Mouse (Mus musculus): ENCODE results near the gene Ermard. TPM values are rescaled to one million over a fixed set of nuclear protein-coding genes. Genes with fewer than 3 reads are reported as not detected.
A peak's percentile ranks its signal among the peaks of the same experiment; 100 is the strongest.
"Not testable (repeated sequence)": the region's sequence is repeated elsewhere in the genome, so short reads cannot be mapped to it uniquely, and the experiment has no call there.

The Ermard gene
- 10 to 100 TPM; 22.9 to 29.4 TPM for total RNA-seq (2021)
- long read RNA-seq, experiment 1, partial matches to known transcripts, result 1 of 9 reads
- long read RNA-seq, experiment 1, other reads (novel, unspliced or antisense), result 7 of 9 reads
- long read RNA-seq, experiment 2, partial matches to known transcripts, result 6 of 16 reads
- long read RNA-seq, experiment 2, other reads (novel, unspliced or antisense), result 9 of 16 reads

DNA sequence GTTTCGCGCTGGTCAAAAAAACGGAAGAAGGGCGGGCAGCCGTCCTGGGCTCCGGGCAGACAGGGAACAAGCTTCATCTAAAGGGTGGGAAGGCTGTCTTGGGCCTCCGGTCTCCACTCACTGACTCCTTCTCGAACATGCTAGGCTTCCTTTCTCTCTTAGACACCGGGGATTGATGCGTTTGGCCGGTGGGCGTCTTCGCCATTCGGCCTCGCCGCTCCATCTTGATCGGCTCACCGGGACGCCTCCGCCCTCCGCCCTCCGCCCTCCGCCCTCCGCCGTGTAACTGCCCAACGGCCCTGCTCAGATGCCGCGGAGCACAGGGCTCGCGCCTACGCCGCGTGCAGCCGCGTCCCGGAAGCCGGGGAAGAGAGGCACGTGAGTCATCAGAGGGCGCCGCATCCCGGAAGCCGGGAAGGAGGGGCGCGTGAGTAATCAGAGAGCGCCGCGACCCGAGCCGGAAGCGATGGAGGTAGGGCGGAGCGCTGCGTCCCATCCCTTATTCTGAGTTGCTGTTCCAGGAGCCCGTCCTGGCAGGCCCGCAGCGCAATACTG is at the start of gene Ermard, which contains the start of the genes Tcte3 and Gm3448:
Gene Ermard (plus strand): TSS at position 34 of the 555 bp plus-strand sequence.
Gene Tcte3 (minus strand): TSS at position 314 of the 555 bp plus-strand sequence.
Gene Gm3448 (minus strand): TSS at position 363 of the 555 bp plus-strand sequence.
- DNase-seq, result peak; percentile 53
- intact Hi-C loops (cut with DNase I), result not testable (repeated sequence)
- Histone ChIP-seq H3K27ac (peak within 1 kb of the TSS; percentile 73), H3K4me3 (peak within 1 kb of the TSS; percentile 60)

DNA sequence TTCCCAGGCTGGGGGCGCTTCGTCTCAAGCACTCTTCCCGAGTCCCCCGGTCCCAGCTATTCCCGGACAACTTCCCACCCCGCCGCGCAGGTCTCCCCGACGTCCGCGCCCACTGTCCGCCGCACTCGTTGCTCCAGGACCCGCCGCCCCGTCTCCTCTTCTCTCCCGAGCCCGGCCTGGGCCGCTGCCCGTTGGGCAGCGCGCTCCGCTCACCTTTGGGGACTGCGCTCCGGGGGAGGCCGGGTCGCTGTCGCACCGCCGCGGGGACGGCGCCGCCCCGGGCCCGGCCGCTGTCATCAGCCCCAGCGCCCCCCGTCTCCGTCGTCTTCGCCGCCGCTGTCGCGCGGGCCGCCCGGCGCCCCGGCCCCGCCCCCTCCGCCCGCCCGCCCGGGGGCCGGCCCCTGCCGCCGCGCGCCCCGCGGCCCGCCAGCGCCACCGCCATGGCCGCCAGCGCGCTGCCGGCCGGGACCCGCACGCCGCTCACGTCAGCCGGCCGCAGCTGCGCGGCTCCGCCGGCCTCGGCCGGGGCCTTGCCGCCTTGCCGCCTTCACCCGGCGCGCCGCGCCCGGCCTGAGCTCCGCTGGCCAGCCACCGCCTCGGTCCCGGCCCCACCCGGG is 48.4 kb upstream of the Ermard start:
- H3K4me3 ChIP-seq; DNase-seq; intact Hi-C loops (cut with DNase I); H3K27ac ChIP-seq: not testable (repeated sequence)

DNA sequence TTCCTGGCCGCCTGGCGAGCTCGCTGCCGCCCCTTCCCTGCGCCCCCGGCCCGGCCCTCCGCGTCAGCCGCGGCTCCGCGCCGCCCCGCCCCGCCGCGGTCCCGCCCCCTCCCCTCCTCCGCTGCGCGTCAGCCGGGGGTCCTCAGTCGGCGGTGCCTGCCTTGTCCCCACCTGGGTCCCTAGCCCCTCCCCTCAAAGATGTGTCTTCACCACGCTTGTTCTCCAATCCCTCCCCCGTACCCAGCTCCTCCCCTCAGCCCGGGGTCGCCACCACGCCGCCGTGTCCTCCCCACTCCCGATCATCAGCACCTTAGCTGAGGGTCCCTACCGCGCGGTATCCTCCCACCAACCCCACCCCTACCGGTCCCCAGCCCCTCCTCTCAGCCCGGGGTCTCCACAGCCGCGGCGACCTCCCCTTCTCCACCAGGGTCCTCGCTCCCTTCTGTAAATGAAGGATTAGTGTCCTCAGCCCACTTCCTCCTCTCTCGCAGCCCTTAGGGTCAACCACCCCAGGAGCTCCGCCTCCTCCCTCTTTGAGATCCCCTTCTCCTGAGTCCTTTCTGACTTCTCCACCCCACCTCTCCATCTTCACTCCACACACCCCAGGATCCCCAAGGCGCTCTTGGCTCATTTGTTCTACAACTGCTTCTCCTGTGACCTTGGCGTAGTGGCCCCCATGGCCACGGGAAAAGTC is 47.7 kb upstream of the Ermard start:
- H3K27ac ChIP-seq; H3K4me3 ChIP-seq; intact Hi-C loops (cut with DNase I); DNase-seq: not testable (repeated sequence)

DNA sequence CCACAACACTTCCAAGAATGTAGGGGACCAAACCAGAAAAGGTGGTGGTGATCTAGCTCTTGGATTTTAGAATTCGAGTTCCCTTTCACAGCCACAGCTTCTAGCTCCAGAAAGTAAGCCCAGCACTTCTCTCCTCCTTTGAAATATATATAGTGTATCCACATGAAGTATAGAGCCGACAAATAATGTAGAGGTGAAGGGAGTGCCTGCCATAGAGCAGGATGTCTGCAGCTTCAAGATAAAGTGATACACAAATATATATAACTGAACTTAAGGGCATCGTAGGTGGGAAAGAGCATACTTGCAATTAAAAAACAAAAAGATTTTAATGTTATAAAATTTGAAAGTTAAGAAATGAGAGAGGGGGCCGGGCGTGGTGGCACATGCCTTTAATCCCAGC is 46.9 kb upstream of the Ermard start:
- DNase-seq; H3K4me3 ChIP-seq; intact Hi-C loops (cut with DNase I); H3K27ac ChIP-seq: not testable (repeated sequence)

DNA sequence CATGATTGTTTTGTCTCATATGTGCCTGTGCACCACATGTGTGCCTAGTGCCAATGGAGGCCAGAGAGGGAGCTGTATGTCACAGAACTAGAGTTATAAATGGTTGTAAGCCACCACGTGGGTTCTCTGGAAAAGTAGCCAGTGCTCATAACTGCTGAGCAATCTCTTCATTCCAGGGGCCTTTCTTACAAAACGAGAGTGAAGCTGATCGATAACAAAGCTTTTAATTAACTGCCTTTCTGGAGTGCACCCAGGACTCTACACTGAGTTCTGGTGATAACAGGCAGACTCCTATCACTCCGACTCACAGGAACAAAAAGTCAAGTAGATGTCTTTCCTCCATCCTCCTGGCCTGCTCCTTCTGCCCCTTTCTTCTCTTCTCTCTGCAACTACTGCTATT is 41.0 kb upstream of the Ermard start:
- H3K27ac ChIP-seq; H3K4me3 ChIP-seq; DNase-seq; intact Hi-C loops (cut with DNase I): not testable (repeated sequence)

DNA sequence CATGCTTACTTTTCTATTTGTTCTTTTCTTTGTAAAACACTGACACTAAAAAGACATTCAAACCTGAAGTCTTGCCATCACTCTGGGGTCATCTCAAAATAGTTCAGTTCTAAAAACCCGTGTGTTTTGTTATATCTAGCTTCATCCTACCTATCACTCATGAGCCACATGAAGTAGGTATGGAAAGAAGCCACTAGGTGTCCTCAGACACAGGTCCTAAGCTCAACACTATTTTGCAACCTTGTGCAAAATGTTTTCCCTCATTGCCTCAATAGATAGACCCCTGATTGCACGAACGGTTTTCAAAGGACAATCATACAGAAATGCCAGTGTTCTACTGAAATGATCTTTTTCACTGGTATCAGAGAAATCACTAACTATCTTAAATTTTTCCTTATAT is 31.9 kb upstream of the Ermard start:
- intact Hi-C loops (cut with DNase I); DNase-seq; H3K27ac ChIP-seq: not testable (repeated sequence)

DNA sequence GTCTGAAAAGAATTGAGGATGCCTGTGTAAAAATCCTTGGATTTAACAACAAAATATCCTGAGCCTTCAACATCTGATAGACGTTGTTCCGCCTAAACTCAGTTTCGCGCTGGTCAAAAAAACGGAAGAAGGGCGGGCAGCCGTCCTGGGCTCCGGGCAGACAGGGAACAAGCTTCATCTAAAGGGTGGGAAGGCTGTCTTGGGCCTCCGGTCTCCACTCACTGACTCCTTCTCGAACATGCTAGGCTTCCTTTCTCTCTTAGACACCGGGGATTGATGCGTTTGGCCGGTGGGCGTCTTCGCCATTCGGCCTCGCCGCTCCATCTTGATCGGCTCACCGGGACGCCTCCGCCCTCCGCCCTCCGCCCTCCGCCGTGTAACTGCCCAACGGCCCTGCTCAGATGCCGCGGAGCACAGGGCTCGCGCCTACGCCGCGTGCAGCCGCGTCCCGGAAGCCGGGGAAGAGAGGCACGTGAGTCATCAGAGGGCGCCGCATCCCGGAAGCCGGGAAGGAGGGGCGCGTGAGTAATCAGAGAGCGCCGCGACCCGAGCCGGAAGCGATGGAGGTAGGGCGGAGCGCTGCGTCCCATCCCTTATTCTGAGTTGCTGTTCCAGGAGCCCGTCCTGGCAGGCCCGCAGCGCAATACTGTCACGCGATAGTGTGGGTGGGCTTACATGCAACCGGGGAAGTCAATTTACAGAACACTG is 31.1 kb upstream of the Ermard start, which contains the start of gene Gm3435:
Gene Gm3435 (plus strand): TSS at position 471 of the 708 bp plus-strand sequence.
- DNase-seq; H3K4me3 ChIP-seq; H3K27ac ChIP-seq; intact Hi-C loops (cut with DNase I): not testable (repeated sequence)

More for the DNA sequence above, 31.9 kb upstream of the Ermard start:
- H3K4me3 ChIP-seq, result not testable (repeated sequence)

DNA sequence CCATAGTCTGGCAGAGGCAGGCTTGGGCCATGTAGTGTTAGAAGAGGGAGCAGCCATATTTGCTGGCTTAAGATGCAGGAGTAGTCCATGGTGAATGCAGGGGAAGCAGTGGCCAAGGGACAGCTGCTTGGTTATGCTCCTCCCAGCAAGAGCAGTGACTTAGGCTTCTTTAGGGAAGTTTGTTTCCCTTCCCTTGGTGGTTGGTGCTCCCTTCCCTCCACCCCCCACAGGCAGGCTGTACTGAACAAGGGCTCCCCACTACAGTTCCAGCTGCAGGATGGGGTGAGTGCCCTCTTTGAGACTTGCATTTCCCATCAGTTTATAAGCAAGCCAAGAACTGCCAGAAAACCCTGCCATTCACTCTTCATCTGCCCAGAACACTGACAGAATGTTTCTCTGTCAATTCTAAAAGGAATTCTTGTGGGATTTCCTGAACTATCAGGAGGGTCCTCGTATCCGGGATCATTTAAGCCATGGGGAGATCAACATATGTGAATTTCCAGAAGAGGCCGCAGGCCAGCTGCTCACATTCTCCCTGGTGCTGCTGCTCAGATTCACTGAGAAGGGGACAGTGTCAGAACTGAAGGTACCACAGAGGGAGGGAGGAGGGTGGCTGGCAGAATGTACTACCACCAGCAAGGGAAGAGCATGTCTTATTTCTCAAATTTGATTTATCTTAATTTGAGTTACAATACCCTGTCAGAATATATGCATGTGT is 19.3 kb upstream of the Ermard start:
- intact Hi-C loops (cut with DNase I), result not testable (repeated sequence)
- peak overlapping the region; percentile 34; the same call in 1 of the 2 replicates for H3K4me3 ChIP-seq
- peak overlapping the region; percentile 48; the same call in 1 of the 2 replicates for H3K27ac ChIP-seq
- peak; percentile 39 for DNase-seq

DNA sequence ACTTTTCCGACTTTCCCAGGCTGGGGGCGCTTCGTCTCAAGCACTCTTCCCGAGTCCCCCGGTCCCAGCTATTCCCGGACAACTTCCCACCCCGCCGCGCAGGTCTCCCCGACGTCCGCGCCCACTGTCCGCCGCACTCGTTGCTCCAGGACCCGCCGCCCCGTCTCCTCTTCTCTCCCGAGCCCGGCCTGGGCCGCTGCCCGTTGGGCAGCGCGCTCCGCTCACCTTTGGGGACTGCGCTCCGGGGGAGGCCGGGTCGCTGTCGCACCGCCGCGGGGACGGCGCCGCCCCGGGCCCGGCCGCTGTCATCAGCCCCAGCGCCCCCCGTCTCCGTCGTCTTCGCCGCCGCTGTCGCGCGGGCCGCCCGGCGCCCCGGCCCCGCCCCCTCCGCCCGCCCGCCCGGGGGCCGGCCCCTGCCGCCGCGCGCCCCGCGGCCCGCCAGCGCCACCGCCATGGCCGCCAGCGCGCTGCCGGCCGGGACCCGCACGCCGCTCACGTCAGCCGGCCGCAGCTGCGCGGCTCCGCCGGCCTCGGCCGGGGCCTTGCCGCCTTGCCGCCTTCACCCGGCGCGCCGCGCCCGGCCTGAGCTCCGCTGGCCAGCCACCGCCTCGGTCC is 17.0 kb upstream of the Ermard start:
- DNase-seq; H3K27ac ChIP-seq; H3K4me3 ChIP-seq; intact Hi-C loops (cut with DNase I): not testable (repeated sequence)

DNA sequence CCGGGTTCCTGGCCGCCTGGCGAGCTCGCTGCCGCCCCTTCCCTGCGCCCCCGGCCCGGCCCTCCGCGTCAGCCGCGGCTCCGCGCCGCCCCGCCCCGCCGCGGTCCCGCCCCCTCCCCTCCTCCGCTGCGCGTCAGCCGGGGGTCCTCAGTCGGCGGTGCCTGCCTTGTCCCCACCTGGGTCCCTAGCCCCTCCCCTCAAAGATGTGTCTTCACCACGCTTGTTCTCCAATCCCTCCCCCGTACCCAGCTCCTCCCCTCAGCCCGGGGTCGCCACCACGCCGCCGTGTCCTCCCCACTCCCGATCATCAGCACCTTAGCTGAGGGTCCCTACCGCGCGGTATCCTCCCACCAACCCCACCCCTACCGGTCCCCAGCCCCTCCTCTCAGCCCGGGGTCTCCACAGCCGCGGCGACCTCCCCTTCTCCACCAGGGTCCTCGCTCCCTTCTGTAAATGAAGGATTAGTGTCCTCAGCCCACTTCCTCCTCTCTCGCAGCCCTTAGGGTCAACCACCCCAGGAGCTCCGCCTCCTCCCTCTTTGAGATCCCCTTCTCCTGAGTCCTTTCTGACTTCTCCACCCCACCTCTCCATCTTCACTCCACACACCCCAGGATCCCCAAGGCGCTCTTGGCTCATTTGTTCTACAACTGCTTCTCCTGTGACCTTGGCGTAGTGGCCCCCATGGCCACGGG is 16.4 kb upstream of the Ermard start:
- H3K4me3 ChIP-seq; H3K27ac ChIP-seq; DNase-seq; intact Hi-C loops (cut with DNase I): not testable (repeated sequence)

DNA sequence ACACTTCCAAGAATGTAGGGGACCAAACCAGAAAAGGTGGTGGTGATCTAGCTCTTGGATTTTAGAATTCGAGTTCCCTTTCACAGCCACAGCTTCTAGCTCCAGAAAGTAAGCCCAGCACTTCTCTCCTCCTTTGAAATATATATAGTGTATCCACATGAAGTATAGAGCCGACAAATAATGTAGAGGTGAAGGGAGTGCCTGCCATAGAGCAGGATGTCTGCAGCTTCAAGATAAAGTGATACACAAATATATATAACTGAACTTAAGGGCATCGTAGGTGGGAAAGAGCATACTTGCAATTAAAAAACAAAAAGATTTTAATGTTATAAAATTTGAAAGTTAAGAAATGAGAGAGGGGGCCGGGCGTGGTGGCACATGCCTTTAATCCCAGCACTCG is 15.5 kb upstream of the Ermard start:
- H3K4me3 ChIP-seq; intact Hi-C loops (cut with DNase I); DNase-seq; H3K27ac ChIP-seq: not testable (repeated sequence)

DNA sequence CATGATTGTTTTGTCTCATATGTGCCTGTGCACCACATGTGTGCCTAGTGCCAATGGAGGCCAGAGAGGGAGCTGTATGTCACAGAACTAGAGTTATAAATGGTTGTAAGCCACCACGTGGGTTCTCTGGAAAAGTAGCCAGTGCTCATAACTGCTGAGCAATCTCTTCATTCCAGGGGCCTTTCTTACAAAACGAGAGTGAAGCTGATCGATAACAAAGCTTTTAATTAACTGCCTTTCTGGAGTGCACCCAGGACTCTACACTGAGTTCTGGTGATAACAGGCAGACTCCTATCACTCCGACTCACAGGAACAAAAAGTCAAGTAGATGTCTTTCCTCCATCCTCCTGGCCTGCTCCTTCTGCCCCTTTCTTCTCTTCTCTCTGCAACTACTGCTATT is 9.6 kb upstream of the Ermard start:
- intact Hi-C loops (cut with DNase I); H3K4me3 ChIP-seq; DNase-seq; H3K27ac ChIP-seq: not testable (repeated sequence)

DNA sequence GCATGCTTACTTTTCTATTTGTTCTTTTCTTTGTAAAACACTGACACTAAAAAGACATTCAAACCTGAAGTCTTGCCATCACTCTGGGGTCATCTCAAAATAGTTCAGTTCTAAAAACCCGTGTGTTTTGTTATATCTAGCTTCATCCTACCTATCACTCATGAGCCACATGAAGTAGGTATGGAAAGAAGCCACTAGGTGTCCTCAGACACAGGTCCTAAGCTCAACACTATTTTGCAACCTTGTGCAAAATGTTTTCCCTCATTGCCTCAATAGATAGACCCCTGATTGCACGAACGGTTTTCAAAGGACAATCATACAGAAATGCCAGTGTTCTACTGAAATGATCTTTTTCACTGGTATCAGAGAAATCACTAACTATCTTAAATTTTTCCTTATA is 553 bp upstream of the Ermard start:
- DNase-seq; intact Hi-C loops (cut with DNase I); H3K27ac ChIP-seq; H3K4me3 ChIP-seq: not testable (repeated sequence)

DNA sequence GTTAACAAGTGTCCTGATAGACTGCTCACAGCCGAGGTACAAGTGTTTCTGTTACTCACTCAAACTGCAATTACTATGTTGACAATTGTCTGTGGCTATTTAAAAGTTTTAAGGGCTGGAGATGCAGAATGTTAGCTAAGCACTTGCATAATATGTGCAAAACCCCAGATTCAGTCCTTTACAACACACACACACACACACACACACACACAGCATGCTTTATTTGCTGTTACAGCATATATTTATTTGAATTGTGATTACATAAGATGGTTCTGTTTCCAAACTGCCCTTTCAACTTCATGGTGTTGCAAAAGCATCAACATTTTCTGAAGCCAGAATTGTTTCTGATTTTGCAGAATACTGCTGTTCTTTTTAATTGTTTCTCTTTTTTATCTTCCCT is 9.3 kb downstream of the Ermard start:
- H3K27ac ChIP-seq; H3K4me3 ChIP-seq; intact Hi-C loops (cut with DNase I); DNase-seq: not testable (repeated sequence)

DNA sequence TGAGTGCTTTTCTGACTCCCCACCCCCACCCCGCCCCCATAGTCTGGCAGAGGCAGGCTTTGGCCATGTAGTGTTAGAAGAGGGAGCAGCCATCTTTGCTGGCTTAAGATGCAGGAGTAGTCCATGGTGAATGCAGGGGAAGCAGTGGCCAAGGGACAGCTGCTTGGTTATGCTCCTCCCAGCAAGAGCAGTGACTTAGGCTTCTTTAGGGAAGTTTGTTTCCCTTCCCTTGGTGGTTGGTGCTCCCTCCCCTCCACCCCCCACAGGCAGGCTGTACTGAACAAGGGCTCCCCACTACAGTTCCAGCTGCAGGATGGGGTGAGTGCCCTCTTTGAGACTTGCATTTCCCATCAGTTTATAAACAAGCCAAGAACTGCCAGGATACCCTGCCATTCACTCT is 11.8 kb downstream of the Ermard start:
- H3K4me3 ChIP-seq; intact Hi-C loops (cut with DNase I); H3K27ac ChIP-seq; DNase-seq: not testable (repeated sequence)

DNA sequence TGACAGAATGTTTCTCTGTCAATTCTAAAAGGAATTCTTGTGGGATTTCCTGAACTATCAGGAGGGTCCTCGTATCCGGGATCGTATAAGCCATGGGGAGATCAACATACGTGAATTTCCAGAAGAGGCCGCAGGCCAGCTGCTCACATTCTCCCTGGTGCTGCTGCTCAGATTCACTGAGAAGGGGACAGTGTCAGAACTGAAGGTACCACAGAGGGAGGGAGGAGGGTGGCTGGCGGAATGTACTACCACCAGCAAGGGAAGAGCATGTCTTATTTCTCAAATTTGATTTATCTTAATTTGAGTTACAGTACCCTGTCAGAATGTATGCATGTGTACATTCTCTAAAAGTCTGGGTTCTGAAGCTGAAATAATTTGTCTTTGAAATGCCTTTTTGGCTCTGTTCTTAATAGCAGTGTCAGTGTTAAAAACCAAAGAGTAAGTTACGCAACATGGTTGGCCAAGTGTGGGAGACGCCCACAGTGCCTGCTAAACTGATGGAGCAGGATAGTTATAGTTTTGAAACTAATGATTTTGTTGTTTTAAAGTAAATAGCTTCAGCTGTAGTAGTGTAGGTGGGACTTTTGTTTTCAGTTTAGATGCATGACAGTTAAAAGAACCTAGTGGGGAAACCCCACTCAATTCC is 12.3 kb downstream of the Ermard start:
- H3K27ac ChIP-seq; DNase-seq; intact Hi-C loops (cut with DNase I): not testable (repeated sequence)

More for the DNA sequence above, 12.3 kb downstream of the Ermard start:
- H3K4me3 ChIP-seq, result not testable (repeated sequence)

Data from gastrocnemius, adult 2 months (tissue).